In genomic region chr14:22083931-22084330, GRCm38 (mm10) we compare ENCODE assay signal across 18 mouse cellular contexts.
"Had no signal": no experiment of that assay in that cellular context is flagged by ENCODE, and none has a peak within 500 bp of the region (broad histone marks: within the 10 kb centered on the region; RNA-seq: fewer than 3 reads in every experiment).

No protein-coding gene starts in this region.

- H3K9me3 ChIP-seq: liver, embryonic 13.5 days; lung, embryonic 15.5 days; neural tube, embryonic 15.5 days had no signal

- ATAC-seq: liver, postnatal 0 days; midbrain, embryonic 16.5 days had no signal

- H3K27me3 ChIP-seq: liver, embryonic 13.5 days; lung, embryonic 15.5 days had no signal

- H3K9ac ChIP-seq: kidney, embryonic 15.5 days; limb, embryonic 12.5 days; liver, embryonic 13.5 days; liver, postnatal 0 days; lung, embryonic 15.5 days; midbrain, embryonic 12.5 days; neural tube, embryonic 15.5 days had no signal

- H3K4me2 ChIP-seq: kidney, embryonic 15.5 days; limb, embryonic 12.5 days; liver, embryonic 13.5 days; lung, embryonic 15.5 days; midbrain, embryonic 12.5 days; neural tube, embryonic 15.5 days had no signal

- H3K36me3 ChIP-seq: limb, embryonic 12.5 days; liver, embryonic 13.5 days; lung, embryonic 15.5 days; midbrain, embryonic 12.5 days; neural tube, embryonic 15.5 days had no signal

- DNase-seq: kidney, adult 2 months; kidney, postnatal 14 days; liver; liver, embryonic 13.5 days; liver, postnatal 0 days; lung, postnatal 14 days; right cerebral cortex, postnatal 4 days; spleen, adult 18-20 months; thymus, adult 2 months; thymus, postnatal 25 days had no signal

- H3K4me3 ChIP-seq: kidney, embryonic 15.5 days; limb, embryonic 12.5 days; liver, embryonic 13.5 days; lung, embryonic 15.5 days; megakaryocyte, embryonic 14.5 days; midbrain, embryonic 12.5 days; neural tube, embryonic 15.5 days had no signal

- H3K27ac ChIP-seq: kidney, embryonic 15.5 days; limb, embryonic 12.5 days; liver, embryonic 13.5 days; lung, embryonic 15.5 days; macrophage; midbrain, embryonic 12.5 days; neural tube, embryonic 15.5 days had no signal

- H3K4me1 ChIP-seq: liver, embryonic 13.5 days; lung, embryonic 15.5 days; neural tube, embryonic 15.5 days had no signal
